Mouse (Mus musculus) small intestine, adult 2 months (tissue): ENCODE measurements around the gene Nme9.

Experiments used
- CTCF ChIP-seq: fragments of 200-500 bp; IDR thresholded peaks from 2 replicates; pipeline ENCODE4 v1.5.1; 2012; ENCODE audit warnings: low read depth, mild to moderate bottlenecking, control low read depth, inconsistent platforms, low read length, moderate library complexity, mixed read lengths; ENCODE audit not compliant: insufficient replicate concordance, insufficient read length; ENCODE audit errors: extremely low read depth
- POLR2A ChIP-seq: fragments of 200-500 bp; IDR thresholded peaks from 2 replicates; pipeline ENCODE4 v1.6.1; 2012; ENCODE audit warnings: low read depth, mild to moderate bottlenecking, control low read depth, inconsistent platforms, low read length, moderate library complexity

GRCm38 (mm10) chr9:99446259-99446658 lies 5.0 kb upstream of the Nme9 start:
- TF ChIP-seq POLR2A = no peak
- TF ChIP-seq CTCF = no peak
